Mouse (Mus musculus) embryonic fibroblast, embryonic 13.5 days (primary cell): Measurements from ENCODE around the gene Farsa. TPM values are rescaled to one million over a fixed set of nuclear protein-coding genes. Genes with fewer than 3 reads are reported as not detected.
A peak's percentile ranks its signal among the peaks of the same experiment; 100 is the strongest.
"Not testable (repeated sequence)": the region's sequence is repeated elsewhere in the genome, so short reads cannot be mapped to it uniquely, and the experiment has no call there.

Experiments used
- H3K27ac ChIP-seq: 2 replicates; pipeline ENCODE4 v1.5.1; 2012; ENCODE audit warnings: low read length, control low read depth, inconsistent platforms; ENCODE audit not compliant: insufficient read depth
- H3K4me1 ChIP-seq: 2 replicates; pipeline ENCODE4 v1.6.1; 2011; ENCODE audit warnings: low read length; ENCODE audit not compliant: control insufficient read depth, insufficient read depth
- H3K4me3 ChIP-seq: 2 replicates; pipeline ENCODE4 v1.5.1; 2011; ENCODE audit warnings: mild to moderate bottlenecking, control low read depth, low read length; ENCODE audit not compliant: insufficient read depth
- CTCF ChIP-seq: IDR thresholded peaks from 2 replicates; pipeline ENCODE4 v1.5.1; 2011; ENCODE audit warnings: mild to moderate bottlenecking, control low read depth, low read length, moderate library complexity, borderline replicate concordance; ENCODE audit not compliant: insufficient read depth
- POLR2A ChIP-seq: IDR thresholded peaks from 2 replicates; pipeline ENCODE4 v1.6.1; 2011; ENCODE audit warnings: low read depth, mild to moderate bottlenecking, control low read depth, low read length, moderate library complexity
- polyA plus RNA-seq: library from polyadenylated mRNA; stranded (reverse); fragments of >200 nt; gene quantifications from 2 replicates; pipeline ENCODE4 v1.2.4, GENCODE M21; 2011; ENCODE audit warnings: low read depth; ENCODE audit not compliant: missing spikeins, insufficient read length

Farsa gene
- polyA plus RNA-seq, 1 experiment: 43.5 TPM

DNA sequence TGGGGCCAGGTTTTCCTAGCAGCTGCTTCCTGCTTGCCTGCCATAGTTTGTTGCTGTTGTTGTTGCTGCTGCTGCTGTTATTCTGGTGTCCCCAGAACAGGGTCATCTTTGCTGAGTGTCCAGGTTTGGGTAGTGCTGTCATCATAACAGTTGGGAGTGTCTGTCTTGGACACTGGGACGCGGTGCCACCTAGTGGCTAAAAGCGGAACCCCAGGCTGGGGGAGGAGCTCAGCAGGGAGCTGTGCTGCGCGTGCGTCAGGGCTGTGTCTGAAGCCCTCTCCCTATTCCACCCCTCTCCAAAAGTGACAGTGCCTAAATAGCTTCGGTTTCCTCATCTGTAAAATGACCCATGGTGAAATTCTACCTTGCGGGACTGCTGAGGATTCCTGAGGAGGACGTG is 41.2 kb upstream of the Farsa start:
- Histone ChIP-seq H3K4me3 (no peak overlapping the region), H3K27ac (no peak overlapping the region), H3K4me1 (no peaks in the 10 kb centered on the region)
- TF ChIP-seq POLR2A: no peak
- peak; percentile 88 for TF ChIP-seq CTCF

- TF ChIP-seq CTCF (no peak), POLR2A (no peak)
- Histone ChIP-seq H3K4me3 (no peak overlapping the region), H3K27ac (no peak overlapping the region), H3K4me1 (no peaks in the 10 kb centered on the region)
These were observed 40.7 kb upstream of the Farsa start for GRCm38 (mm10) chr8:84816117-84816516.

DNA sequence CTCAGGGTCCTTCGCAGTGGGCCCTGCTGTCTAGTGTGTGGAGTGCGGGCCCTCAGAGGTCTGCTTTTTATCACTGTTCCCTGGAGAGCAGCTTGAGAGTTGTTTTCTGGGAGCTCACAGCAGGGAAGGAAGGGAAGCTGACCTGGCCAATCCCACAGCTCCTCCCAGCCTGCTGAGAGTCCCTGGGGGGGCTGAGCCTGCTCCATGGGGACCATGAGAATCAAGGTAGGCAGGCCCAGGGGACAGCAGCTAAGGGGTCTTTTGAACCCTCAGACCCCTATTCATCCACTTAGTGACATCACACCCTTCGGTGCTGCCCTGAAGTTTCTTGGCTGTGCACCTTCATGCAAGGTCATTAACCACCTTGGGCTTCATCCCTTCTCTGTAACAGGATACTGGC is 34.1 kb upstream of the Farsa start, which contains the start of gene Dand5:
Gene Dand5 (minus strand): TSS at position 101 of the 400 bp plus-strand sequence.
- no peak within 1 kb of the TSS for H3K27ac ChIP-seq
- no peak within 1 kb of the TSS for H3K4me3 ChIP-seq
- no peak for TF ChIP-seq POLR2A
- no peak for TF ChIP-seq CTCF
- no peaks in the 10 kb centered on the region for H3K4me1 ChIP-seq

- no peaks in the 10 kb centered on the region for H3K4me1 ChIP-seq
- TF ChIP-seq POLR2A (no peak), CTCF (peak; percentile 90)
- H3K27ac ChIP-seq: no peak overlapping the region
- no peak overlapping the region for H3K4me3 ChIP-seq
These were observed 33.1 kb upstream of the Farsa start for GRCm38 (mm10) chr8:84823653-84824052.

DNA sequence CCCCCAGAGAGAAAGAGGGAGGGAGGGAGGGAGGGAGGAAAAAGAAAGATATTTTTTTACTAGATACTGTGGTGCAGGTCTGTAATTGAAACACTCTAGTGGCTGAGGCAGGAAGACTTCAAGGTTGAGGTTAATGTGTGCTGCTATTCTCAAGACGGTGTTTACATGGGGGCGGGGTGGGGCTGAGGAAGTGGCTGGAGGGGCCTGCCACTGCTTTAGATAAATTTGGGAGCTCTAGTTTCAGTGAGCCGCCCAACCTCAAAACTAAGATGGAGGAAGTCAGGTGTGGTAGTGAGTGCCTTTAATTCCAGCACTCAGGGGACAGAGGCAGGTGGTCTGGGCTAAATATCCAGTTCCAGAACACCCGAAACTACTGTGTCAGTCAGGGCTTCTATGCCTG is 31.2 kb upstream of the Farsa start:
- no peak overlapping the region for H3K27ac ChIP-seq
- no peaks in the 10 kb centered on the region for H3K4me1 ChIP-seq
- H3K4me3 ChIP-seq: no peak overlapping the region
- TF ChIP-seq CTCF (no peak), POLR2A (no peak)

DNA sequence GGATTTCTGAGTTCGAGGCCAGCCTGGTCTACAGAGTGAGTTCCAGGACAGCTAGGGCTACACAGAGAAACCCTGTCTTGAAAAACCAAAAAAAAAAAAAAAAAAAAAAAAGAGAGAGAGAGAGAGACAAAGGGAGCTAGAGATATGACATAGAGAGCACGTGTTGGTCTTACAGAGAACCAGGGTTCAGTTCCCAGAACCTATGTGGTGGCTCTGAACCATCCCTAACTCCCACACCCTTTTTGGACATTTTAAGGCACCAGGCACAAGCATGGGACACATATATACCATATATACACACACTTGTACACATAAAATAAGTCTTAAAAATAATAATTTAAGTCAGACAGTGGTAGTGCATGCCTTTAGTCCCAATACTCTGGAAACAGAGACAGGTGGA is 30.3 kb upstream of the Farsa start:
- not testable (repeated sequence) for H3K4me3 ChIP-seq, H3K4me1 ChIP-seq, H3K27ac ChIP-seq

- peak within 1 kb of the TSS; percentile 59 for H3K27ac ChIP-seq
- H3K4me1 ChIP-seq: no peaks in the 10 kb centered on the region
- H3K4me3 ChIP-seq: peak within 1 kb of the TSS; percentile 91
- TF ChIP-seq CTCF: no peak
- TF ChIP-seq POLR2A: no peak
These were observed 25.3 kb upstream of the Farsa start, which contains the start of gene Gadd45gip1 for GRCm38 (mm10) chr8:84831490-84831889. Gadd45gip1 (plus strand) TSS chr8:84831522.

DNA sequence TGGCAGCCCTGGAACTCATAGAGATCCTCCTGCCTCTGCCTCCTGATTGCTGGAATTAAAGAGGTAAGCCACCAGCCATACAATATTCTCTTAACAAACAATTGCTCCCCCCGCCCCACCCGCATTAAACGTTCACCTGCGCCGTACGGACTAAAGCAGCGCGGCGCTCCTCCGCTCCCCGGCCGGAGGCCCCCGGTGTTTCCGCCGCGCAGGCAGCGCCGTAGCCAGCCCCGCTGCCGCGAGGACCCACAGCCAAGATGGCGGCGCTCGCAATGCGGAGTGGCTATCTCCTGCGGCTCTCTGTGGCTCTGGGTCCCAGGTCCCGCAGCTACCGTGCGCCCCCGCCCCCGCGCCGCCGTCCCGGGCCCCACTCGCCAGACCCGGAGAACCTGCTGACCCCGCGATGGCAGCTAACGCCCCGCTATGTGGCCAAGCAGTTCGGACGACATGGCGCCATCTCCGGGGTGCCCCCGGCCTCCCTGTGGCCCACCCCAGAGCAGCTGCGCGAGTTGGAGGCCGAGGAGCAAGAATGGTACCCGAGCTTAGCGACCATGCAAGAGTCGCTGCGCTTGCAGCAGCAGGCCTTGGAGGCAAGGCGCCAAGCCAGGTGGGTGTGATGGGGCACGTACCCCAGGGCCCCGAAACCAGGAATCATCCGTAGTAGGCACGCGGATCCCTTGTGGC is 24.6 kb upstream of the Farsa start:
- Histone ChIP-seq H3K4me1 (no peaks in the 10 kb centered on the region; the same call in 1 of the 2 replicates), H3K27ac (peak overlapping the region; percentile 59), H3K4me3 (peak overlapping the region; percentile 91)
- no peak for TF ChIP-seq CTCF
- TF ChIP-seq POLR2A: peak; percentile 79

GRCm38 (mm10) chr8:84832759-84833742 is 23.7 kb upstream of the Farsa start:
- Histone ChIP-seq H3K4me3 (peak overlapping the region; percentile 91), H3K27ac (peak overlapping the region; percentile 59), H3K4me1 (no peaks in the 10 kb centered on the region; the same call in 1 of the 2 replicates)
- TF ChIP-seq CTCF (no peak), POLR2A (no peak; the same call in 1 of the 2 replicates)
